Mouse (Mus musculus) forebrain, embryonic 14.5 days (tissue): ENCODE results near the gene Blnk. TPM values are rescaled to one million over a fixed set of nuclear protein-coding genes. Genes with fewer than 3 reads are reported as not detected.

Source experiments
- ATAC-seq: fragments of 200-750 bp; cut with Nextera tagmentation; 2 replicates; pipeline ENCODE4 v1.8.0; 2017; ENCODE audit warnings: mild to moderate bottlenecking, moderate library complexity
- DNase-seq: peaks from one replicate; pipeline ENCODE4 v3.0.0-alpha.2; 2015; ENCODE audit warnings: low spot score
- H3K27ac ChIP-seq: fragments of 300-500 bp; sonication (generic); 2 replicates; pipeline ENCODE4 v1.5.1; 2014; ENCODE audit warnings: low read depth, mild to moderate bottlenecking, control low read depth, low read length, moderate library complexity
- H3K27me3 ChIP-seq: fragments of 300-500 bp; sonication (generic); replicated peaks from 2 replicates; pipeline ENCODE4 v1.6.1; 2014; ENCODE audit warnings: low read length, control low read depth, mixed read lengths; ENCODE audit not compliant: control insufficient read depth, insufficient read depth
- H3K36me3 ChIP-seq: fragments of 300-500 bp; sonication (generic); 2 replicates; pipeline ENCODE4 v1.6.1; 2014; ENCODE audit warnings: low read length, control low read depth; ENCODE audit not compliant: control insufficient read depth, insufficient read depth
- H3K4me1 ChIP-seq: fragments of 300-500 bp; sonication (generic); 2 replicates; pipeline ENCODE4 v1.6.1; 2014; ENCODE audit warnings: antibody characterized with exemption, low read length, control low read depth; ENCODE audit not compliant: control insufficient read depth, insufficient read depth
- H3K4me2 ChIP-seq: fragments of 300-500 bp; sonication (generic); 2 replicates; pipeline ENCODE4 v1.6.1; 2014; ENCODE audit warnings: mild to moderate bottlenecking, control low read depth, low read length
- H3K4me3 ChIP-seq: fragments of 300-500 bp; sonication (generic); 2 replicates; pipeline ENCODE4 v1.5.1; 2014; ENCODE audit warnings: low read depth, low read length, control low read depth
- H3K9ac ChIP-seq: fragments of 300-500 bp; sonication (generic); 2 replicates; pipeline ENCODE4 v1.6.1; 2014; ENCODE audit warnings: mild to moderate bottlenecking, low read length, control low read depth, moderate library complexity
- H3K9me3 ChIP-seq: fragments of 300-500 bp; sonication (generic); replicated peaks from 2 replicates; pipeline ENCODE4 v1.6.1; 2016; ENCODE audit warnings: low read length, control low read depth, mixed read lengths; ENCODE audit not compliant: control insufficient read depth
- WGBS: fragments of 180-500 bp; shearing (Covaris S2); extraction: QIAGEN DNeasy Blood & Tissue Kit; methylation state at CpG from one replicate; pipeline ENCODE4 v1.1.7; 2014; 5-methylcytosine and 5-hydroxymethylcytosine counted together
- polyA plus RNA-seq: library from polyadenylated mRNA; unstranded; fragments of >200 nt; fragmentation: Nextera tagmentation; extraction: Ambion mirVana; gene quantifications from 2 replicates; pipeline ENCODE4 v1.2.1, GENCODE M21; 2014

The Blnk gene
- polyA plus RNA-seq, 1 experiment from 2014 or later: 0.52 TPM

GRCm38 (mm10) chr19:40980671-40981070 lies 13.7 kb downstream of the Blnk start:
- Histone ChIP-seq H3K4me1 (no peaks in the 10 kb centered on the region), H3K36me3 (no peaks in the 10 kb centered on the region), H3K9me3 (no peaks in the 10 kb centered on the region), H3K9ac (no peak overlapping the region), H3K27ac (no peak overlapping the region), H3K4me2 (no peak overlapping the region), H3K4me3 (no peak overlapping the region), H3K27me3 (no peaks in the 10 kb centered on the region)
- ATAC-seq (no peak), DNase-seq (no peak)
- 83% methylated on average over 5 of the region's 5 CpGs for WGBS

DNA sequence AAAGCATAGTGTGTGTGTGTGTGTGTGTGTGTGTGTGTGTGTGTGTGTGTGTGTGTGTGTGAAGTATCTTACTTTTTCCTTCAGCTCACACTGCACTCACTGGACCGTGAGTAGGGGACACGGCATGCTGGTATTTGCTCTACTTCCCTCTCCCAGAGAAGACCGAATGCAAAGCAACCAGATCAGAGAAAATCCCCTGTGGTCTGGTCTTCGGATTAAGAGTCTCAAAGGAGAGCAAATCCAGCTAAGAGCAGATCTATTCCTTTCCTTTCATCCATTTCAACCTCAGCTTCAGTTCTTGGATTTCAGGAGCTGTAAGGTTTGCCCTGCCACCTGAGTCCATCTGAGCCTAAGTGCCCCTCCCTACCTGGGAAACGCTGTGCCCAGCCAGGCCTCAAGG lies 16.3 kb downstream of the Blnk start:
- 18% methylated on average over 5 of the region's 5 CpGs for WGBS
- H3K27ac ChIP-seq: no peak overlapping the region

GRCm38 (mm10) chr19:40976946-40977917 lies 17.1 kb downstream of the Blnk start:
- no peaks in the 10 kb centered on the region for H3K4me1 ChIP-seq
- no peak overlapping the region for H3K27ac ChIP-seq
- no peak overlapping the region for H3K9ac ChIP-seq
- H3K9me3 ChIP-seq: no peaks in the 10 kb centered on the region
- no peaks in the 10 kb centered on the region for H3K27me3 ChIP-seq
- no peak overlapping the region for H3K4me2 ChIP-seq
- ATAC-seq (no peak), DNase-seq (no peak)
- 86% methylated on average over 11 of the region's 11 CpGs for WGBS
- no peak overlapping the region for H3K4me3 ChIP-seq
- H3K36me3 ChIP-seq: no peaks in the 10 kb centered on the region

More for the DNA sequence above, 16.3 kb downstream of the Blnk start:
- no peaks in the 10 kb centered on the region for H3K9me3 ChIP-seq
- no peak for ATAC-seq
- H3K4me2 ChIP-seq: no peak overlapping the region
- no peak overlapping the region for H3K9ac ChIP-seq
- H3K4me1 ChIP-seq: no peaks in the 10 kb centered on the region
- H3K27me3 ChIP-seq: no peaks in the 10 kb centered on the region
- no peak overlapping the region for H3K4me3 ChIP-seq
- no peak for DNase-seq
- no peaks in the 10 kb centered on the region for H3K36me3 ChIP-seq

DNA sequence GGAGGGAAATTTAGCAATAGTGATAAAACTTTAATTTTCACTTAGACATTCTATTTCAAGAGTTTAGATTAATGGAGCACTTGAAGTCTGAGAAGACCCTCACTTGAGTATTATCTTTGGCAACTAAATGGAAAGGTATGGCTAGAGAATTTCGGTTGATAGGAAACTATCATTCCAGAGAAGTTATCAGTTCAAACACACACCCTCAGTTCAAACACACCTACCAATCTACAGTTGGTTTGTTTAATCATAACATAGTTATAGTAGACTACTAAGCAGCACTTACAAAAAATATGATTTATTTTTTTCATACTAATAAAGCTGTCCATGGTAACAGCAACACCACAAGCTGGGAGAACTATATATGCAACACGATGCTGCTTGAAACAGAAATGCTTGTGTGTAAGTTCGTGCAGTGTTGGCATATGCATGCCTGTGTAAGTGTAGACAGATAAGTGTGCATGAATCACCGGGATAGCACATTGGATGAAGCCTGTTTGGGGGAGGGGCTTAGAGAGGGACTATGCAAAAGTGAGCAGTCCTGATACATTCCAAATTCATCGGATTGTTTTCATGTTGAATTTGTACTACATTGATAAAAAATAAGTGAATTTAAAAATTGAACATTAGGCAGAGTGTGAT lies 22.9 kb downstream of the Blnk start:
- ATAC-seq: no peak
- H3K4me2 ChIP-seq: no peak overlapping the region
- DNase-seq: no peak
- H3K27me3 ChIP-seq: no peaks in the 10 kb centered on the region
- H3K9ac ChIP-seq: no peak overlapping the region
- H3K4me1 ChIP-seq: no peaks in the 10 kb centered on the region
- H3K9me3 ChIP-seq: no peaks in the 10 kb centered on the region
- H3K27ac ChIP-seq: no peak overlapping the region
- H3K4me3 ChIP-seq: no peak overlapping the region
- no peaks in the 10 kb centered on the region for H3K36me3 ChIP-seq
- WGBS: 89% methylated on average over 5 of the region's 5 CpGs

GRCm38 (mm10) chr19:40970775-40971174 lies 23.6 kb downstream of the Blnk start:
- Histone ChIP-seq H3K4me2 (no peak overlapping the region), H3K4me3 (no peak overlapping the region), H3K36me3 (no peaks in the 10 kb centered on the region), H3K9ac (no peak overlapping the region), H3K4me1 (no peaks in the 10 kb centered on the region), H3K27ac (no peak overlapping the region), H3K9me3 (no peaks in the 10 kb centered on the region), H3K27me3 (no peaks in the 10 kb centered on the region)
- WGBS: 87% methylated on average over 7 of the region's 7 CpGs
- DNase-seq (no peak), ATAC-seq (no peak)

DNA sequence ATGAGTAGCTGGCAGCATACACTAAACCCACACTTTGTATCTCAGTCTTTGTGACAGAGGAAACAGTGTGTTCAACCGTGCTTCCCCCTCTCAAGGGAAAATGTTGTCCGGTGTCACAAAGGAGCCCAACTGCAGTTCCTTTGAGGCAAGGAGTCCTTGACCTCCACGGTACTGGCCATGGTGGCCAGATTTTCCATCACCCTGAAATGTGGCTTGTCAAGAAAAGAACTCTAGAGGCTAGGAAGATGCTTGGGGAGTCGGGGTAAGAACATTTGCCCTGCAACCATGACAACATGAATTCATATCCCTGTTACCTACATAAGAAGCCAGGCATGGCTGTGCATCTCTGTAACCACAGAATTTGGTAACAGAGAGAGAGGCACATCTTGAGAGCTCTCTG lies 24.0 kb downstream of the Blnk start:
- H3K27ac ChIP-seq: no peak overlapping the region
- no peak overlapping the region for H3K4me2 ChIP-seq
- H3K4me1 ChIP-seq: no peaks in the 10 kb centered on the region
- DNase-seq (no peak), ATAC-seq (no peak)
- no peak overlapping the region for H3K9ac ChIP-seq
- 82% methylated on average over 4 of the region's 4 CpGs for WGBS
- no peaks in the 10 kb centered on the region for H3K36me3 ChIP-seq
- no peaks in the 10 kb centered on the region for H3K27me3 ChIP-seq
- H3K9me3 ChIP-seq: no peaks in the 10 kb centered on the region
- no peak overlapping the region for H3K4me3 ChIP-seq

DNA sequence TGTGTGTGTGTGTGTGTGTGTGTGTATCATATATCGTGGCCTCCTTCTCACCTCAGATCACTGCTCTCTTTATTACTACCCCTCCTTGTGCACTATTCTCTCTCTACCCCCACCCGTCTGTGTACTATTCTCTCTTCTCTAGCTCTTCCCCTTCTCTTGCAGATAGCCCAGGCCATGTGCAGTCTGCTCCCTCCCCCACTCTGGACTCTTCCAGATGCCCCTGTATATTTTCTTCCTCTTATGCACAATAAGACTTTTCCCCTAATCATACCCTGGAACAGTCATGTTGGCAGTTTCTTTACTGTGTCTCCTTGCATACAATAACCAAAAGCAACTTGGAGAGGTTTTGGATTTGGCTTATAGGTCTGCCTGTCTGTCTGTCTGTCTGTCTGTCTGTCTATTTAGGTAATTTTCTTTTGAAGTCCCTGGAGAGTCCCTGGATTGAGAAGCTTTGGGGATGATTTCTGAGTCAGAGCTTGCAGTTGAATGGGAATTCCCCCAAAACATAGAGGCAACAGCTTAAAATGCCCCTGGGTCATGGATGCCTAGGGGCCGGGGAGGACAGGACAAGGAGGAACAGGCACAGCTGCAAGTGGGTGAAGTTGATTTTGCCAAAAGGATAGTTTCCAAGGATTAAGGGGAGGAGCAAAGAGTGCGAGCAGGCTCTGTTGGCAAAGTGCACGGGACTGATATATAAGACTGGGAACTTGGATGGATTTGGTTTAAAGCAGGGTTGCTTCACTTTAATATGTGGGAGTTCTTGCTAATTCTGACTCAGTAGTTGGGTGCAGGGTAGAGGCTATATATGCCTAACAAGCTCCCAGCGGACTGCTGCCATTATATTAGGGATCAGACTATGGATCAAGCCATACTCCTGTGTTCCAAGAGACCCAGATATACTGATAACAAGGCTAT lies 29.1 kb downstream of the Blnk start:
- no peak overlapping the region for H3K9ac ChIP-seq
- no peak overlapping the region for H3K27ac ChIP-seq
- no peak overlapping the region for H3K4me2 ChIP-seq
- no peaks in the 10 kb centered on the region for H3K36me3 ChIP-seq
- no peaks in the 10 kb centered on the region for H3K9me3 ChIP-seq
- no peak for DNase-seq
- WGBS: 83% methylated on average over 6 of the region's 6 CpGs
- no peak for ATAC-seq
- H3K4me1 ChIP-seq: no peaks in the 10 kb centered on the region
- H3K4me3 ChIP-seq: no peak overlapping the region
- H3K27me3 ChIP-seq: no peaks in the 10 kb centered on the region

GRCm38 (mm10) chr19:40964367-40964891 lies 29.9 kb downstream of the Blnk start:
- Histone ChIP-seq H3K36me3 (no peaks in the 10 kb centered on the region), H3K9ac (no peak overlapping the region), H3K9me3 (no peaks in the 10 kb centered on the region), H3K4me2 (no peak overlapping the region), H3K4me1 (no peaks in the 10 kb centered on the region), H3K4me3 (no peak overlapping the region), H3K27me3 (no peaks in the 10 kb centered on the region), H3K27ac (no peak overlapping the region)
- 39% methylated on average over 3 of the region's 3 CpGs for WGBS
- no peak for DNase-seq
- no peak for ATAC-seq
